Mouse (Mus musculus): ENCODE results near the gene Mgat5.

Mgat5 gene

GRCm38 (mm10) chr1:127306024-127306771, 101.4 kb downstream of the Mgat5 start:
- DNase-seq (ENCODE audit: low spot score in 2 of 2), result no peak

GRCm38 (mm10) chr1:127307361-127307760, 102.5 kb downstream of the Mgat5 start:
- DNase-seq (ENCODE audit: low spot score in 2 of 2), result no peak

GRCm38 (mm10) chr1:127308207-127308725, 103.5 kb downstream of the Mgat5 start:
- no peak for DNase-seq (ENCODE audit: low spot score in 2 of 2)

GRCm38 (mm10) chr1:127308989-127309701, 104.3 kb downstream of the Mgat5 start:
- no peak for DNase-seq (ENCODE audit: low spot score in 2 of 2)

- no peak for DNase-seq (ENCODE audit: low spot score in 2 of 2)
These were observed 105.2 kb downstream of the Mgat5 start for GRCm38 (mm10) chr1:127310011-127310410.

- DNase-seq (ENCODE audit: low spot score in 2 of 2), result no peak
These were observed 105.9 kb downstream of the Mgat5 start for GRCm38 (mm10) chr1:127310703-127311102.

- no peak for DNase-seq (ENCODE audit: low spot score in 2 of 2)
These were observed 109.0 kb downstream of the Mgat5 start for GRCm38 (mm10) chr1:127313652-127314350.

- DNase-seq (ENCODE audit: low spot score in 2 of 2), result no peak
These were observed 111.2 kb downstream of the Mgat5 start for GRCm38 (mm10) chr1:127315763-127316627.

- no peak for DNase-seq (ENCODE audit: low spot score in 2 of 2)
These were observed 111.8 kb downstream of the Mgat5 start for GRCm38 (mm10) chr1:127316651-127317050.

GRCm38 (mm10) chr1:127317541-127317940, 112.7 kb downstream of the Mgat5 start:
- DNase-seq (ENCODE audit: low spot score in 2 of 2), result no peak

GRCm38 (mm10) chr1:127318486-127318885, 113.7 kb downstream of the Mgat5 start:
- no peak for DNase-seq (ENCODE audit: low spot score in 2 of 2)

- DNase-seq (ENCODE audit: low spot score in 2 of 2), result no peak
These were observed 115.0 kb downstream of the Mgat5 start for GRCm38 (mm10) chr1:127319768-127320167.

GRCm38 (mm10) chr1:127320956-127321355, 116.1 kb downstream of the Mgat5 start:
- DNase-seq (ENCODE audit: low spot score in 2 of 2), result no peak

GRCm38 (mm10) chr1:127321638-127322037, 116.8 kb downstream of the Mgat5 start:
- no peak for DNase-seq (ENCODE audit: low spot score in 2 of 2)

- no peak for DNase-seq (ENCODE audit: low spot score in 2 of 2)
These were observed 117.5 kb downstream of the Mgat5 start for GRCm38 (mm10) chr1:127322169-127322805.

- no peak for DNase-seq (ENCODE audit: low spot score in 2 of 2)
These were observed 120.9 kb downstream of the Mgat5 start for GRCm38 (mm10) chr1:127325601-127326198.

- no peak for DNase-seq (ENCODE audit: low spot score in 2 of 2)
These were observed 123.0 kb downstream of the Mgat5 start for GRCm38 (mm10) chr1:127327773-127328172.

- DNase-seq (ENCODE audit: low spot score in 2 of 2), result no peak
These were observed 123.6 kb downstream of the Mgat5 start for GRCm38 (mm10) chr1:127328354-127328875.

- DNase-seq (ENCODE audit: low spot score in 2 of 2), result no peak
These were observed 125.0 kb downstream of the Mgat5 start for GRCm38 (mm10) chr1:127329810-127330209.

- DNase-seq (ENCODE audit: low spot score in 2 of 2), result no peak
These were observed 132.9 kb downstream of the Mgat5 start for GRCm38 (mm10) chr1:127337740-127338139.
